In genomic region chr3:115887427-115888309, GRCm38 (mm10) we compare ENCODE assay signal across 8 mouse cellular contexts. TPM values are rescaled to one million over a fixed set of nuclear protein-coding genes. Genes with fewer than 3 reads are reported as not detected.
DNase-seq lines count a peak whose midpoint lies in the region; ATAC-seq lines count a peak whose summit lies in the region.

Dph5 (plus strand) TSS chr3:115887837.

- peak within 1 kb of the TSS; percentile 67 for H3K4me3 ChIP-seq in hindbrain, embryonic 13.5 days

- ATAC-seq in hindbrain, embryonic 13.5 days (ENCODE audit: low FRiP score), result peak; percentile 98

- no peaks in the 10 kb centered on the region for H3K36me3 ChIP-seq in hindbrain, embryonic 13.5 days

- under 1% methylated on average over 40 of the region's 40 CpGs for WGBS in hindbrain, embryonic 13.5 days

- peak; percentile 95 for DNase-seq in NIH3T3 (ENCODE audit: low read depth)
- peak; percentile 89 to 92 for DNase-seq in cerebellum, postnatal 10 days
- peak; percentile 86 to 90 for DNase-seq in frontal cortex, postnatal 10 days (ENCODE audit: low spot score in 2 of 2)
- DNase-seq in layer of hippocampus, postnatal 25 days (ENCODE audit: extremely low spot score in 1 of 2, low spot score in 1 of 2), result peak; percentile 81 to 93
- peak; percentile 92 for DNase-seq in lung, postnatal 25 days (ENCODE audit: low spot score)
- DNase-seq in retina, embryonic 14.5 days (ENCODE audit: low spot score), result peak; percentile 94
- DNase-seq in thymus, postnatal 4 days, result peak; percentile 88

- H3K9ac ChIP-seq in hindbrain, embryonic 13.5 days, result peak within 1 kb of the TSS; percentile 78

- H3K27ac ChIP-seq in hindbrain, embryonic 13.5 days, result peak within 1 kb of the TSS; percentile 91

- H3K27me3 ChIP-seq in hindbrain, embryonic 13.5 days, result no peaks in the 10 kb centered on the region

- no peaks in the 10 kb centered on the region for H3K9me3 ChIP-seq in hindbrain, embryonic 13.5 days

- H3K4me2 ChIP-seq in hindbrain, embryonic 13.5 days, result peak within 1 kb of the TSS; percentile 77

- H3K4me1 ChIP-seq in hindbrain, embryonic 13.5 days (replicated peaks), result peaks cover 7% of the 10 kb centered on the region

RNA-seq across cellular contexts. Expression of gene Dph5, which starts in this region (rescaled TPM):
- polyA plus RNA-seq in hindbrain, embryonic 13.5 days (2015; fragmentation: Nextera tagmentation; extraction: Ambion mirVana), result 25.6 and 27.7 TPM in 2 replicates
- 10 to 100 TPM; 13.3 to 14.3 TPM for total RNA-seq in layer of hippocampus, postnatal 25 days (2021)

Comparison
In these comparisons a context has a peak if more than half of its experiments do, and no peak if none do; other contexts are left out.
1. Peak in every context shown above with its lines: DNase-seq, ATAC-seq, H3K4me3 ChIP-seq and H3K27ac ChIP-seq.